Mouse (Mus musculus) forebrain, embryonic 10.5 days (tissue): ENCODE data around the gene Capn13. TPM values are rescaled to one million over a fixed set of nuclear protein-coding genes. Genes with fewer than 3 reads are reported as not detected.

ENCODE experiments used
- DNase-seq: peaks from one replicate; pipeline ENCODE4 v3.0.0-alpha.2; 2017; ENCODE audit warnings: low spot score; ENCODE audit errors: extremely low spot score
- H3K27ac ChIP-seq: fragments of 300-500 bp; sonication (generic); 2 replicates; pipeline ENCODE4 v1.5.1; 2016; ENCODE audit warnings: mild to moderate bottlenecking
- H3K27me3 ChIP-seq: fragments of 300-500 bp; sonication (generic); 2 replicates; pipeline ENCODE4 v1.6.1; 2016; ENCODE audit warnings: mild to moderate bottlenecking; ENCODE audit not compliant: poor library complexity, severe bottlenecking
- H3K36me3 ChIP-seq: fragments of 300-500 bp; sonication (generic); replicated peaks from 2 replicates; pipeline ENCODE4 v1.6.1; 2016; ENCODE audit warnings: mild to moderate bottlenecking, moderate library complexity
- H3K4me1 ChIP-seq: fragments of 300-500 bp; sonication (generic); 2 replicates; pipeline ENCODE4 v1.6.1; 2016
- H3K4me3 ChIP-seq: fragments of 300-500 bp; sonication (generic); 2 replicates; pipeline ENCODE4 v1.5.1; 2016; ENCODE audit warnings: mild to moderate bottlenecking, moderate library complexity
- H3K9me3 ChIP-seq: fragments of 300-500 bp; sonication (generic); 2 replicates; pipeline ENCODE4 v1.6.1; 2016; ENCODE audit warnings: mild to moderate bottlenecking, moderate library complexity
- WGBS: fragments of 180-500 bp; shearing (Covaris S2); methylation state at CpG from one replicate; pipeline ENCODE4 v1.1.7; 2016; 5-methylcytosine and 5-hydroxymethylcytosine counted together
- polyA plus RNA-seq: library from polyadenylated mRNA; unstranded; fragments of >200 nt; fragmentation: Nextera tagmentation; extraction: Ambion mirVana; gene quantifications from 2 replicates; pipeline ENCODE4 v1.2.1, GENCODE M21; 2016

Capn13 gene
- polyA plus RNA-seq, result not detected in 2 replicates

DNA sequence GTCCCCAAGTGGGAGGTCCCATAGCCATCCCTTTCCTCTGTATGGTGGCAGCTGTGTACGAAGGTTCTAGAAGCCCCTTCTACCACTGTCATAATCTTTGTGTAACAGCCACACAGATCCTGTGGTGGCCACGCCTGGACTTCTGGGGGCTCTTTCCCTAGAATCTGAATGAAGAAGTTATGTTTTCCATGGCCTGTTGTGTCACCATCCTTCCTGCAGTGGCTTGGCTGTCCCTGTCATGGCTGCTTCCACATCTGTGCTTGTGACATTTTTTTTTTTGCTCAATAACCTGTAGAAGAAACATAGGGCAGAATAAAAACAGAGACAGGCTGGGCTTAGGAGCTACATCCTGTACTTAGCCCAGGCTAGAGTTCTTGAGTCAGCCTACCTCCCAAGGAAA, at the start of gene Capn13:
Gene Capn13, minus strand, starts transcription at position 5 of the 400 bp plus-strand sequence.
- no peak for DNase-seq
- Histone ChIP-seq H3K27ac (no peak within 1 kb of the TSS), H3K27me3 (no peaks in the 10 kb centered on the region), H3K9me3 (no peaks in the 10 kb centered on the region), H3K4me1 (no peaks in the 10 kb centered on the region), H3K36me3 (no peaks in the 10 kb centered on the region), H3K4me3 (no peak within 1 kb of the TSS)
- 92% methylated on average over 2 of the region's 2 CpGs for WGBS

- Histone ChIP-seq H3K27ac (no peak overlapping the region), H3K36me3 (no peaks in the 10 kb centered on the region), H3K9me3 (no peaks in the 10 kb centered on the region), H3K4me3 (no peak overlapping the region), H3K27me3 (no peaks in the 10 kb centered on the region), H3K4me1 (no peaks in the 10 kb centered on the region)
- no peak for DNase-seq
These were observed 48.4 kb upstream of the Capn13 start for GRCm38 (mm10) chr17:73449104-73449503.

- no peaks in the 10 kb centered on the region for H3K4me1 ChIP-seq
- no peak overlapping the region for H3K27ac ChIP-seq
- no peak for DNase-seq
- no peak overlapping the region for H3K4me3 ChIP-seq
- no peaks in the 10 kb centered on the region for H3K9me3 ChIP-seq
- H3K27me3 ChIP-seq, result no peaks in the 10 kb centered on the region
- WGBS, result 84% methylated on average over 1 of the region's 1 CpGs
- H3K36me3 ChIP-seq, result no peaks in the 10 kb centered on the region
These were observed 40.1 kb upstream of the Capn13 start for GRCm38 (mm10) chr17:73440798-73441197.

- Histone ChIP-seq H3K4me1 (0 out of 2 replicates have a peak, but pooled peaks cover 8% of the 10 kb centered on the region), H3K9me3 (no peaks in the 10 kb centered on the region), H3K27ac (no peak overlapping the region), H3K4me3 (no peak overlapping the region), H3K27me3 (no peaks in the 10 kb centered on the region), H3K36me3 (no peaks in the 10 kb centered on the region)
- no peak for DNase-seq
- 73% methylated on average over 2 of the region's 2 CpGs for WGBS
These were observed 31.9 kb upstream of the Capn13 start for GRCm38 (mm10) chr17:73432564-73433006.

- Histone ChIP-seq H3K27me3 (no peaks in the 10 kb centered on the region), H3K4me3 (no peak overlapping the region), H3K9me3 (no peaks in the 10 kb centered on the region), H3K4me1 (0 out of 2 replicates have a peak, but pooled peaks cover 8% of the 10 kb centered on the region), H3K36me3 (no peaks in the 10 kb centered on the region), H3K27ac (no peak overlapping the region)
- DNase-seq, result no peak
- 90% methylated on average over 1 of the region's 1 CpGs for WGBS
These were observed 31.4 kb upstream of the Capn13 start for GRCm38 (mm10) chr17:73432058-73432457.

DNA sequence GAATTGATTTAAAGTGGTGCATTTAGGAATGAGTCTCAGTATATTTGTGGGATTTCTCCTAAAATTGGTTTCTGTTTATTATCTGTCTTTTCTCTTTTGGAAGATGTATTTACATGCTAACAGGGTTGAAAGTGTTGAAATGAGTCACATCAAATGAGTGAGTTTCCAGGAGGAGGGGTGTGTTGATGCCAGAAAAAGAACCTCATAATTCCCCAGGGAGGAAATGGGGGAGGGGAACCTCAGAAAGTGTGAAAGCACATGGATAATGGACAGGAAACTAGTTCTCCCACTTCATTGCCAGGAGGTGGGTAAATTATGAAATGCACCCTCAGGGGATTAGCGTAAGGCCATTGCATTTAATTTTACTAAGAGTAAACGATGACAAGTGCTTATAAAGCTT, 16.7 kb upstream of the Capn13 start:
- 47% methylated on average over 2 of the region's 2 CpGs for WGBS
- no peak overlapping the region for H3K27ac ChIP-seq
- H3K4me3 ChIP-seq, result no peak overlapping the region
- no peaks in the 10 kb centered on the region for H3K36me3 ChIP-seq
- peaks cover 23% of the 10 kb centered on the region for H3K4me1 ChIP-seq
- no peaks in the 10 kb centered on the region for H3K9me3 ChIP-seq
- H3K27me3 ChIP-seq, result no peaks in the 10 kb centered on the region
- no peak for DNase-seq

GRCm38 (mm10) chr17:73416181-73416795, 15.6 kb upstream of the Capn13 start:
- Histone ChIP-seq H3K27me3 (no peaks in the 10 kb centered on the region), H3K4me3 (no peak overlapping the region), H3K4me1 (peaks cover 23% of the 10 kb centered on the region), H3K36me3 (no peaks in the 10 kb centered on the region), H3K27ac (no peak overlapping the region), H3K9me3 (no peaks in the 10 kb centered on the region)
- 62% methylated on average over 6 of the region's 6 CpGs for WGBS
- no peak for DNase-seq

DNA sequence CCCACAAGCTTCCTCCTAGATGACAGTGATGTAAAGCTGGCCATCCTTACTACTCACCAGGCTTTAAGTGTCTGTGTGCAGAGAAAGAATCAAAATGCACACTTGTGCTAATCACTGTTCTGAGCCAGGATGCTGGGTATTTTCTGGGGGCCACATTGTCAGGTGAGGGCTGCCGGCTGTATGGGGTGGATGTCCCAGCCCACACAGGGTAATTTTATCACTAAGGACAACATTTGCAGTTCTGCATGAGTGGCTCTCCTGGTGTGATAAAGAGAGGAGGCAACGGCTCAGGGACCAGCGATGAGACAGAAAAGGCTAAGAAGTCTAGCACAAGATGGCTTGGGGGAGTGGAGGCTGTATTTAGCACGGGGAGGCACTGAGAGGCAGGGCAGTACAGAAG, 11.2 kb upstream of the Capn13 start:
- H3K27me3 ChIP-seq, result no peaks in the 10 kb centered on the region
- DNase-seq, result peak; percentile 11
- no peaks in the 10 kb centered on the region for H3K36me3 ChIP-seq
- WGBS, result 66% methylated on average over 4 of the region's 4 CpGs
- peaks cover 8% of the 10 kb centered on the region for H3K4me1 ChIP-seq
- no peak overlapping the region for H3K27ac ChIP-seq
- H3K9me3 ChIP-seq, result no peaks in the 10 kb centered on the region
- H3K4me3 ChIP-seq, result no peak overlapping the region

DNA sequence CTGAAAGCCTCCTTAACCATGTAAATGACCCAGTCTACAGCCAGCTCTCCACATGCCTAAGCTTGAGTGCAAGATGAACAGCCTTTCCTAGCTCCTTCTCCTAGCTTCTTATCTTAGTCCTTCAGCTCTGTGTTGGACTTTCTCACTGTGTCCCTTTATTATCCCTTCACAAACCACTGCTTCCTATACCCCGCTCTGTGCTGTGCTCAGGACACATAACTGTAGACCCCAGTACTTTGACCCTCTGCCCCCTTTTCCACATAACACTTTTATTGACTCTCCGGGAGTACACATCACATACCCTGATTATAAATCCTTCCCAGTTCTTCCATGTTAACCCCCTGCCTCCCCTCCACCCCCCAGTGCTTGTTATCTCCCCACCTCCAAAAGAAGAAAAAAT, 606 bp upstream of the Capn13 start:
- WGBS, result 86% methylated on average over 2 of the region's 2 CpGs
- Histone ChIP-seq H3K27ac (no peak overlapping the region), H3K4me3 (no peak overlapping the region), H3K4me1 (no peaks in the 10 kb centered on the region), H3K27me3 (no peaks in the 10 kb centered on the region), H3K9me3 (no peaks in the 10 kb centered on the region), H3K36me3 (no peaks in the 10 kb centered on the region)
- DNase-seq, result no peak

- Histone ChIP-seq H3K27me3 (no peaks in the 10 kb centered on the region), H3K27ac (no peak overlapping the region), H3K4me3 (no peak overlapping the region), H3K36me3 (no peaks in the 10 kb centered on the region), H3K4me1 (no peaks in the 10 kb centered on the region), H3K9me3 (no peaks in the 10 kb centered on the region)
- DNase-seq, result no peak
- WGBS, result 77% methylated on average over 2 of the region's 2 CpGs
These were observed 1.5 kb downstream of the Capn13 start for GRCm38 (mm10) chr17:73399136-73399535.

DNA sequence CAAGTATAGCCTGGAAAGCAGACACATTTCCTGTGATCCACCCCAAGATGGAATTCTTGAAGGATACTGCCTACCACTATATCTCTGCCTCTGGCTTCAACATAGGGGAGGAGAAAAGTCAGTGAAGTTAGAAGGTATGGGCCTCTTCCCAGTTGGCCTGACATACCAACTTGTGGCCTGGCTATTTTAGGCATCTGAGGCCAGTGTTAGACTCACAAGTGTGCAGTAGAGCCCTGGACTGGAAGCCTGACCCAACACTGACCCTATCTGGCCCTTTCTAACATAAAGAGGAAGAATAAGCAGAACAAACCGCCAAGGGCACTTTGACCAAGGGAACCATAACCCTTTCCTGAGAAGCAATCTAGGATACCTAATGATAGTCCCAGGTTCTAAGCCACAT, 7.3 kb downstream of the Capn13 start:
- 85% methylated on average over 1 of the region's 1 CpGs for WGBS
- H3K9me3 ChIP-seq, result no peaks in the 10 kb centered on the region
- no peaks in the 10 kb centered on the region for H3K4me1 ChIP-seq
- no peak overlapping the region for H3K27ac ChIP-seq
- no peak for DNase-seq
- H3K36me3 ChIP-seq, result no peaks in the 10 kb centered on the region
- no peak overlapping the region for H3K4me3 ChIP-seq
- no peaks in the 10 kb centered on the region for H3K27me3 ChIP-seq

DNA sequence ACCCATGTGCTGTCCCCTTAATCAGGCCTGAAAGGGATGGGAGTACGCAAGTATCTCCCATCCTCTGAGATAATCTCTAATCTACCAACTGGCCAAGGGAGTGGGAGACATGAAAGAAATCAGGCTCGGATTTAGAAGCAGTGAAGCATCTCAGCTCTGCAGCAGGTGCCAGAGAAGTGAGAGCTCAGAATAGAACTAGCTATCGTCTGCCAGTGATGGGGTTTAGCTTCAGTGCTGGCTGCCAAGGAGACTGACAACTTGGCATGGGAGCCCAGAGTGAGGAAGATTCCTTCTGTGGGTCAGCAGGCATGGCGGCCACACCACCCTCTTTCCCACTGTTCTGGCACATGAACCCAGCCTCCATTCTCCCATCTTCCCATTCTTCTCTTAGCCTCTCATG, 8.9 kb downstream of the Capn13 start:
- Histone ChIP-seq H3K27me3 (no peaks in the 10 kb centered on the region), H3K27ac (no peak overlapping the region), H3K4me3 (no peak overlapping the region), H3K4me1 (no peaks in the 10 kb centered on the region), H3K36me3 (no peaks in the 10 kb centered on the region), H3K9me3 (no peaks in the 10 kb centered on the region)
- WGBS, result 83% methylated on average over 4 of the region's 4 CpGs
- DNase-seq, result peak; percentile 3

DNA sequence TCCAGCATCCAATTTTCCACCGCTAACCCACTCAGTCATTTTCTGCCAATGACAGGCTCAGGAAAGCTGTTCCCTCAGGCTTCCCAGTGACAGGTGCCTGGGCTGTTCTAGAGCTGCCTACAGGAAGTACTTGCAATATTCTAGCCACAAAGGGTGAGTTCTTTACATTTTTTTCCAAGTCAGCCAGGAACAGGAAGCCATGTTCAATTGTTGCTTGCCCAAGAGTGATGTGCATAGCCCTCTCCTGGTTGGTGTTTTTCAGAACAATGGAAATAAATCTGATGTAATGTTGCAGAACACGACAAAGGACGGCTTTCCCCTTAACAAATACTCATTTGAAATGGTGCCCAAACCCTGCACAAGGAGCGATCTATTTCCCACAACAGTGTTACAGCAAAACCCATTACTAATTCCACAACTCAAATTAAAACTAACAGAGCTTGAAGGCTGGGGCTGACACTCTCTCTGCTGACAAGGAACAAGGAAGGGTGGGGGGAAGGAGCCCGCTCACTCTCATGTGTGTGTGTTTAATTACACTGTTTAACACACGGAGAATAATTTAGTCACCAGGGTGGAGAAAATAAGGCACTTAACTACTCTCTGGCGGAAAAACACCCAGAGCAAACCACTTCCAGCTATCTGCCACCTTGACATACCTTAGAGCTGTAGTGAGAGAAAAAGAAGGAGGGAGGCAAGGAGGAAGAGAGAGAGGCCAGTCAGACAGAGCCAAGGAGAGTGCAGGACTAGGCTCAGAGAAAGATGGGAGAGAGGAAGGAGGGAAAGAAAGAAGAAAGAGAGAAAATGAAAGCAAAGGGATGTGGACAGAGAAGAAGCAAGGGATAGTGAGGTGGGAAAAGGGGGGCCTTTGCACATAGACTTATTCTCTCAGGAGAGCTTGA, 10.2 kb downstream of the Capn13 start:
- Histone ChIP-seq H3K4me1 (no peaks in the 10 kb centered on the region), H3K27me3 (no peaks in the 10 kb centered on the region), H3K9me3 (no peaks in the 10 kb centered on the region), H3K27ac (no peak overlapping the region), H3K4me3 (no peak overlapping the region), H3K36me3 (no peaks in the 10 kb centered on the region)
- DNase-seq, result peak; percentile 10
- 88% methylated on average over 7 of the region's 7 CpGs for WGBS
